Mouse (Mus musculus): ENCODE data around the gene Wdtc1. TPM values are rescaled to one million over a fixed set of nuclear protein-coding genes. Genes with fewer than 3 reads are reported as not detected.

The Wdtc1 gene
- polyA plus RNA-seq, 1 experiment from 2014 or later: 18.6 TPM

GRCm38 (mm10) chr4:133340217-133340616, 13.1 kb downstream of the Wdtc1 start:
- Histone ChIP-seq H3K4me3 (replicated peaks) (no peak overlapping the region), H3K27ac (no peak overlapping the region), H3K9me3 (no peaks in the 10 kb centered on the region), H3K9ac (no peak overlapping the region), H3K36me3 (no peaks in the 10 kb centered on the region), H3K4me1 (peaks cover 11% of the 10 kb centered on the region; the same call in 1 of the 2 replicates), H3K27me3 (replicated peaks) (no peaks in the 10 kb centered on the region), H3K4me2 (no peak overlapping the region)
- no peak for ATAC-seq (ENCODE audit: insufficient read depth, low FRiP score, low read depth)
- 82% methylated on average over 2 of the region's 2 CpGs for WGBS

GRCm38 (mm10) chr4:133339148-133339749, 14.0 kb downstream of the Wdtc1 start:
- H3K4me3 ChIP-seq (replicated peaks): peak overlapping the region; percentile 98
- no peaks in the 10 kb centered on the region for H3K36me3 ChIP-seq
- H3K4me1 ChIP-seq: peaks cover 11% of the 10 kb centered on the region; the same call in 1 of the 2 replicates
- H3K9me3 ChIP-seq: no peaks in the 10 kb centered on the region
- under 1% methylated on average over 59 of the region's 60 CpGs for WGBS
- H3K27me3 ChIP-seq (replicated peaks): no peaks in the 10 kb centered on the region
- H3K4me2 ChIP-seq: peak overlapping the region; percentile 86
- H3K9ac ChIP-seq: peak overlapping the region; percentile 74
- H3K27ac ChIP-seq: peak overlapping the region; percentile 74
- ATAC-seq (ENCODE audit: insufficient read depth, low FRiP score, low read depth): peak; percentile 97

- H3K27me3 ChIP-seq (replicated peaks): no peaks in the 10 kb centered on the region
- no peaks in the 10 kb centered on the region for H3K36me3 ChIP-seq
- peak; percentile 37 for ATAC-seq (ENCODE audit: insufficient read depth, low FRiP score, low read depth)
- peak overlapping the region; percentile 74 for H3K9ac ChIP-seq
- H3K4me3 ChIP-seq (replicated peaks): peak overlapping the region; percentile 98
- H3K4me1 ChIP-seq: peaks cover 11% of the 10 kb centered on the region; the same call in 1 of the 2 replicates
- no peaks in the 10 kb centered on the region for H3K9me3 ChIP-seq
- H3K27ac ChIP-seq: peak overlapping the region; percentile 74
- H3K4me2 ChIP-seq: peak overlapping the region; percentile 86
- under 1% methylated on average over 38 of the region's 39 CpGs for WGBS
Observed at GRCm38 (mm10) chr4:133338521-133339095, 14.7 kb downstream of the Wdtc1 start.

- ATAC-seq (ENCODE audit: insufficient read depth, low FRiP score, low read depth): no peak
- H3K4me1 ChIP-seq: peaks cover 11% of the 10 kb centered on the region; the same call in 1 of the 2 replicates
- no peaks in the 10 kb centered on the region for H3K36me3 ChIP-seq
- H3K9me3 ChIP-seq: no peaks in the 10 kb centered on the region
- peak overlapping the region; percentile 74; the same call in 1 of the 2 replicates for H3K9ac ChIP-seq
- H3K4me3 ChIP-seq (replicated peaks): peak overlapping the region; percentile 98
- H3K4me2 ChIP-seq: peak overlapping the region; percentile 86
- 7% methylated on average over 14 of the region's 14 CpGs for WGBS
- H3K27me3 ChIP-seq (replicated peaks): no peaks in the 10 kb centered on the region
- no peak overlapping the region for H3K27ac ChIP-seq
Observed at GRCm38 (mm10) chr4:133337833-133338520, 15.3 kb downstream of the Wdtc1 start.

- Histone ChIP-seq H3K4me3 (replicated peaks) (no peak overlapping the region), H3K4me1 (peaks cover 8% of the 10 kb centered on the region; the same call in 1 of the 2 replicates), H3K27ac (0 out of 2 replicates have a peak overlapping the region, but pooled peaks have one; percentile 9), H3K27me3 (replicated peaks) (no peaks in the 10 kb centered on the region), H3K9me3 (no peaks in the 10 kb centered on the region), H3K4me2 (no peak overlapping the region), H3K9ac (no peak overlapping the region), H3K36me3 (no peaks in the 10 kb centered on the region)
- ATAC-seq (ENCODE audit: insufficient read depth, low FRiP score, low read depth): no peak
- WGBS: 69% methylated on average over 6 of the region's 6 CpGs
Observed at GRCm38 (mm10) chr4:133333306-133333705, 20.0 kb downstream of the Wdtc1 start.

GRCm38 (mm10) chr4:133330296-133330695, 23.0 kb downstream of the Wdtc1 start:
- Histone ChIP-seq H3K4me2 (no peak overlapping the region), H3K27me3 (replicated peaks) (no peaks in the 10 kb centered on the region), H3K36me3 (no peaks in the 10 kb centered on the region), H3K4me1 (no peaks in the 10 kb centered on the region), H3K9me3 (no peaks in the 10 kb centered on the region), H3K27ac (no peak overlapping the region), H3K4me3 (replicated peaks) (no peak overlapping the region), H3K9ac (no peak overlapping the region)
- no peak for ATAC-seq (ENCODE audit: insufficient read depth, low FRiP score, low read depth)
- 88% methylated on average over 4 of the region's 4 CpGs for WGBS

GRCm38 (mm10) chr4:133328129-133328528, 25.2 kb downstream of the Wdtc1 start:
- Histone ChIP-seq H3K9ac (no peak overlapping the region), H3K36me3 (no peaks in the 10 kb centered on the region; the same call in 1 of the 2 replicates), H3K27me3 (replicated peaks) (no peaks in the 10 kb centered on the region), H3K9me3 (no peaks in the 10 kb centered on the region), H3K4me3 (replicated peaks) (no peak overlapping the region), H3K4me2 (no peak overlapping the region), H3K27ac (no peak overlapping the region), H3K4me1 (no peaks in the 10 kb centered on the region)
- WGBS: 53% methylated on average over 7 of the region's 7 CpGs
- ATAC-seq (ENCODE audit: insufficient read depth, low FRiP score, low read depth): no peak

- Histone ChIP-seq H3K4me2 (no peak overlapping the region), H3K36me3 (peaks cover 8% of the 10 kb centered on the region; the same call in 1 of the 2 replicates), H3K4me1 (no peaks in the 10 kb centered on the region), H3K27ac (no peak overlapping the region), H3K9me3 (no peaks in the 10 kb centered on the region), H3K27me3 (replicated peaks) (no peaks in the 10 kb centered on the region), H3K9ac (no peak overlapping the region), H3K4me3 (replicated peaks) (no peak overlapping the region)
- no peak for ATAC-seq (ENCODE audit: insufficient read depth, low FRiP score, low read depth)
- WGBS: 85% methylated on average over 3 of the region's 3 CpGs
Observed at GRCm38 (mm10) chr4:133319667-133320066, 33.6 kb downstream of the Wdtc1 start.

- no peak for ATAC-seq (ENCODE audit: insufficient read depth, low FRiP score, low read depth)
- Histone ChIP-seq H3K4me1 (no peaks in the 10 kb centered on the region), H3K36me3 (0 out of 2 replicates have a peak, but pooled peaks cover 8% of the 10 kb centered on the region), H3K9me3 (no peaks in the 10 kb centered on the region), H3K27ac (no peak overlapping the region), H3K4me2 (no peak overlapping the region), H3K27me3 (replicated peaks) (no peaks in the 10 kb centered on the region), H3K4me3 (replicated peaks) (no peak overlapping the region), H3K9ac (no peak overlapping the region)
- WGBS: 66% methylated on average over 5 of the region's 5 CpGs
Observed at GRCm38 (mm10) chr4:133315991-133316390, 37.3 kb downstream of the Wdtc1 start.

GRCm38 (mm10) chr4:133314896-133315295, 38.4 kb downstream of the Wdtc1 start:
- Histone ChIP-seq H3K27me3 (replicated peaks) (no peaks in the 10 kb centered on the region), H3K27ac (no peak overlapping the region), H3K4me1 (no peaks in the 10 kb centered on the region), H3K4me3 (replicated peaks) (no peak overlapping the region), H3K4me2 (no peak overlapping the region), H3K9me3 (no peaks in the 10 kb centered on the region), H3K9ac (no peak overlapping the region), H3K36me3 (0 out of 2 replicates have a peak, but pooled peaks cover 8% of the 10 kb centered on the region)
- ATAC-seq (ENCODE audit: insufficient read depth, low FRiP score, low read depth): no peak
- 75% methylated on average over 8 of the region's 8 CpGs for WGBS

- Histone ChIP-seq H3K9me3 (no peaks in the 10 kb centered on the region), H3K27me3 (replicated peaks) (no peaks in the 10 kb centered on the region), H3K4me3 (replicated peaks) (no peak overlapping the region), H3K36me3 (0 out of 2 replicates have a peak, but pooled peaks cover 7% of the 10 kb centered on the region), H3K4me2 (no peak overlapping the region), H3K4me1 (no peaks in the 10 kb centered on the region), H3K9ac (no peak overlapping the region), H3K27ac (no peak overlapping the region)
- WGBS: under 1% methylated on average over 3 of the region's 3 CpGs
- no peak for ATAC-seq (ENCODE audit: insufficient read depth, low FRiP score, low read depth)
Observed at GRCm38 (mm10) chr4:133309948-133310347, 43.3 kb downstream of the Wdtc1 start.

- H3K4me2 ChIP-seq: no peak overlapping the region
- WGBS: 43% methylated on average over 3 of the region's 3 CpGs
- H3K27ac ChIP-seq: no peak overlapping the region
- H3K4me3 ChIP-seq (replicated peaks): no peak overlapping the region
- H3K27me3 ChIP-seq (replicated peaks): no peaks in the 10 kb centered on the region
- H3K9ac ChIP-seq: no peak overlapping the region
- no peaks in the 10 kb centered on the region for H3K4me1 ChIP-seq
- H3K36me3 ChIP-seq: 0 out of 2 replicates have a peak, but pooled peaks cover 13% of the 10 kb centered on the region
- ATAC-seq (ENCODE audit: insufficient read depth, low FRiP score, low read depth): no peak
- H3K9me3 ChIP-seq: no peaks in the 10 kb centered on the region
Observed at GRCm38 (mm10) chr4:133307331-133307730, 46.0 kb downstream of the Wdtc1 start.
